Mouse (Mus musculus): ENCODE data around the gene Nudcd2.

Gene Nudcd2

GRCm38 (mm10) chr11:40755109-40755627 is 21.7 kb downstream of the Nudcd2 start, which contains the start of gene Ccng1:
Ccng1 (minus strand) TSS chr11:40755311.
- DNase-seq (ENCODE audit: low read depth, low spot score), result peak; percentile 90

- no peak for DNase-seq (ENCODE audit: low read depth, low spot score)
Measured at GRCm38 (mm10) chr11:40755968-40756367, 22.5 kb downstream of the Nudcd2 start.

GRCm38 (mm10) chr11:40759896-40760295 is 26.4 kb downstream of the Nudcd2 start:
- no peak for DNase-seq (ENCODE audit: low read depth, low spot score)

- peak; percentile 8 for DNase-seq (ENCODE audit: low read depth, low spot score)
Measured at GRCm38 (mm10) chr11:40763395-40763794, 29.9 kb downstream of the Nudcd2 start.

GRCm38 (mm10) chr11:40764690-40765089 is 31.2 kb downstream of the Nudcd2 start:
- no peak for DNase-seq (ENCODE audit: low read depth, low spot score)

- peak; percentile 22 for DNase-seq (ENCODE audit: low read depth, low spot score)
Measured at GRCm38 (mm10) chr11:40775315-40776269, 42.1 kb downstream of the Nudcd2 start.

- DNase-seq (ENCODE audit: low read depth, low spot score), result no peak
Measured at GRCm38 (mm10) chr11:40781857-40782256, 48.4 kb downstream of the Nudcd2 start.

- DNase-seq (ENCODE audit: low read depth, low spot score), result no peak
Measured at GRCm38 (mm10) chr11:40783346-40783745, 49.9 kb downstream of the Nudcd2 start.

GRCm38 (mm10) chr11:40784326-40784725 is 50.9 kb downstream of the Nudcd2 start:
- no peak for DNase-seq (ENCODE audit: low read depth, low spot score)

GRCm38 (mm10) chr11:40786900-40787299 is 53.4 kb downstream of the Nudcd2 start:
- DNase-seq (ENCODE audit: low read depth, low spot score), result no peak

Measured in c-Kit-negative CD71-positive TER-119-positive erythroid progenitor cells, embryonic 14.5 days (primary cell).